Mouse (Mus musculus): ENCODE measurements around the gene Tgm5. TPM values are rescaled to one million over a fixed set of nuclear protein-coding genes. Genes with fewer than 3 reads are reported as not detected.
"Not testable (repeated sequence)": the region's sequence is repeated elsewhere in the genome, so short reads cannot be mapped to it uniquely, and the experiment has no call there.

Tgm5 gene
- polyA plus RNA-seq (2015; fragmentation: Nextera tagmentation; extraction: Ambion mirVana), result not detected in 2 replicates

DNA sequence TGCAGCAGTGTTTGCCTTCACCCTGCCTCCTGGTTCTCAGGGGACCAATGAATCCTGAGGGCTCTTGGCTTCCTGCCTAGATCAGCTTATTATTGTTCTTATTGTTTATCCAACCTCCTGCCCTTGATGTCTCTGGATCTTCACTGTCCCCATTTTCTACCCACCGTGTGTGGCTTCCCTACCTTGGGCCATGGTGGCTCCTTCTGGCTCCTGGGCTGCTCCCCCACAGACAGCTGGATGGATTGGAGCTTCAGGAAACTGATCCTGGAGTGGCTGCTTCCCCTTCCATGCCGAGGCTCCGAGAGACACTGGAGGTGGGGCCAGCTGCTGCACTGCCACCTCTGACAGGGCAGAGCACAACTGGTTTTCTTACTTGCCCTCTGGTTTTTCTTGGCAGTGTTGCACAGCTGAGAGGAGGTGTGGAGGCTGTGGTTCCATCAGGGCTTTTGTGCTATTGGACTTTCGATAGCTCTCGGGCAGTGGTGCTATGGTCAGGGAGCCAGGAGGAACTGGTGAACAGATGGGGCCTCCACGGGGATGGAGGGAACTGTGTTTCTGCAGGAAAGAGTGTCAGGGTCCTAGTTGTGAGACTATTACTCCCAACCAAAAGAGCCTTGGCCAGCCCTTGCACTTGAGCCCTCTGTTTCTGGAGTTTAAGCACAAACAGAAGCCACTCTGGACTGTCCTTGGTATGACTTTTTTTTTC lies at the start of gene Tgm5:
Tgm5 (minus strand) TSS at position 362 of the 706 bp plus-strand sequence.
- WGBS, result 51% methylated on average over 6 of the region's 6 CpGs

DNA sequence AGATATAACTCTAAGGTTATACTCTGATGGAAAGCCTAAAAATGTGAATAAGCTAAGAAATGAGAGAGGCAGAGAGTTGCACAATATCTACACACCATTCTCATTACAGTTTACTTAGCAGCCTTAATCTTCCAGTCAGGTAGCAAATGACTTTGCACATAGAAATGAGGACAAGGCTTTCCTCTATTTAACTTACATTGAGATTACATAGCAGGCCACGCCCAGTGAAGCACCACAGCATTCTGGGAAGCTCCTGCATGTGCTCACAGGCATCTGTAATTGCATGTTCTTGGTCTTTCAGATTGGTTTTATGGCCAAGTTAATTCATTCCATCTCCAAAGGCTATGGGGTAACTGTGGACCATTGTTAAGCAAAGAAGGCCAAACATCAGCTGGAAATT lies 47.2 kb upstream of the Tgm5 start:
- 67% methylated on average over 1 of the region's 1 CpGs for WGBS
- no peaks in the 10 kb centered on the region for H3K9me3 ChIP-seq
- H3K4me2 ChIP-seq (replicated peaks), result no peak overlapping the region
- no peaks in the 10 kb centered on the region for H3K27me3 ChIP-seq
- H3K9ac ChIP-seq (replicated peaks), result no peak overlapping the region
- no peak overlapping the region for H3K27ac ChIP-seq (replicated peaks)
- ATAC-seq (replicated peaks), result no peak
- peaks cover 3% of the 10 kb centered on the region; the same call in 1 of the 2 replicates for H3K36me3 ChIP-seq
- H3K4me1 ChIP-seq, result peaks cover 8% of the 10 kb centered on the region
- H3K4me3 ChIP-seq, result no peak overlapping the region

More for the DNA sequence above, at the start of gene Tgm5:
- Histone ChIP-seq H3K27ac (replicated peaks) (no peak within 1 kb of the TSS), H3K9me3 (no peaks in the 10 kb centered on the region), H3K4me1 (no peaks in the 10 kb centered on the region), H3K27me3 (no peaks in the 10 kb centered on the region), H3K36me3 (no peaks in the 10 kb centered on the region), H3K4me2 (replicated peaks) (no peak within 1 kb of the TSS), H3K4me3 (no peak within 1 kb of the TSS), H3K9ac (replicated peaks) (no peak within 1 kb of the TSS)
- ATAC-seq (replicated peaks), result no peak

DNA sequence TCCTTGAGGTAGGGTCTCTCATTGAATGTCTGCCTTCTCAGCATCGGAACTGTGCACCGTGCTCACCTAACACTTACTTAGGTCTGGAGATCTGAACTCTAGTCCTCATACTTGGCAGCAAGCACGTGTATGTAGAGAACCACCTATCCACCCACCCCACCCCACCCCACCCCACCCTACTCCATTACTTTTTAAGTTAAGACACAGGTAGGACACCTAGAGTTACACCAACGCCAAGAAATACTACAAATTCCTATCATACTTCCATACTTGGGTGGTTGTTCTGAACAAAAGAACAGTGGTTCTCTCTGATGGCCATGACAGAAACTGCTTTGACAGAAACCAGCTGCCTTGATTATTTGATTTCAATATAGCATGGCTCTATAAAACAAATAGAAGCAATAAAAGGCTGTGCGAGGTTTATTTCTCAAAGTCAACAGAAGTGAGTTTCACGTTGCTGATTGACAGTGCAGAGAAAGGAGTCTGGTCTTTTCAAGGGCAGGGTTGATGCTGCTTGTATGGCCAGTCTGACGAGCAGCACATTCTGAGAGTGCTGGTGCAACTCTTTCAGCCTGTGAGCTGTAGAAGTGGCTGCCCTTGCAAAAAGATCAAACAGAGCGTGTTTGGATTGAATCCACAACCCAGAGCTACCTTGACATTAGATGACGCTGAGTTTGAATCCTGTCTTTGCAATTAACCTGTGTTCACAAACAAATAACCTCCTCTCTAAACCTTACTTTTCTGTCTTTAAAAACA lies 43.4 kb upstream of the Tgm5 start:
- Histone ChIP-seq H3K9me3 (no peaks in the 10 kb centered on the region), H3K4me2 (replicated peaks) (no peak overlapping the region), H3K9ac (replicated peaks) (no peak overlapping the region), H3K4me3 (no peak overlapping the region), H3K27me3 (no peaks in the 10 kb centered on the region), H3K4me1 (no peaks in the 10 kb centered on the region), H3K27ac (replicated peaks) (no peak overlapping the region), H3K36me3 (no peaks in the 10 kb centered on the region)
- 72% methylated on average over 9 of the region's 9 CpGs for WGBS
- no peak for ATAC-seq (replicated peaks)

DNA sequence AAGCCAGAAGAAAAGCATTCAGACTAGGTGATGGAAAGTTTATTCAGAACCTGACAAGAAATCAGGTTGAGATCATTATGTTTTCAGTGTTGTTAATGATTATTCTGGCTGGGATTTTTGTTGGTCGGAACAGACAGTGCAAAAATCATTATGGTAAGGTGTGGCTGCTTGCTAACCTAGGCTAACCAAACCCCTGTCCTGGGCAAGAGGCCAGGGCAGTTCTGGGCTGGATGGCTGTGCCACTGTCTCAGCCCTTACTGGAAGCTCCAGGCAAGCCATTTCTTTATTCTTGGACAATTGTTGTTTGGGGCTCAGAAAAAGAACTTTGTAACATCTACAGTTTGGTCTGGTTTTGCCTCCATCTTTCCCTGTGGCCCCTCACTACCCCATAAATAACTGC lies 41.9 kb upstream of the Tgm5 start:
- ATAC-seq (replicated peaks), result no peak
- no peak overlapping the region for H3K9ac ChIP-seq (replicated peaks)
- no peaks in the 10 kb centered on the region for H3K9me3 ChIP-seq
- no peak overlapping the region for H3K4me2 ChIP-seq (replicated peaks)
- no peak overlapping the region for H3K27ac ChIP-seq (replicated peaks)
- H3K4me1 ChIP-seq, result no peaks in the 10 kb centered on the region
- H3K4me3 ChIP-seq, result no peak overlapping the region
- WGBS, result 81% methylated on average over 1 of the region's 1 CpGs
- no peaks in the 10 kb centered on the region for H3K36me3 ChIP-seq
- no peaks in the 10 kb centered on the region for H3K27me3 ChIP-seq

DNA sequence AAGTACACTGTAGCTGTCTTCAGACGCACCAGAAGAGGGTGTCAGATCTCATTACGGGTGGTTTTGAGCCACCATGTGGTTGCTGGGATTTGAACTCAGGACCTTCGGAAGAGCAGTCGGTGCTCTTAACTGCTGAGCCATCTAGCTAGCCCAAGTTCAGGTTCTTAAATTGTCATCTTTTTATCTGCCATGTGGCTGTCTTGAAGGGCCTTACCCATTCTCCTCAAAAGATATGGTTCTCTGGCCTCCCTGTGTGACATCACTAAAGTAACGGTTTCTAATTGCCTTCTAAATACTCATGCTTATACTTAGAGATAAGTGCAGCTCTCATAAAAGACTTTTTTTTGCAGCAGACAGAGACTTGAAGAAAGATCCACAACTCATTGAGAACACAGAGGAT lies 40.7 kb upstream of the Tgm5 start:
- not testable (repeated sequence) for H3K36me3 ChIP-seq; H3K27me3 ChIP-seq; H3K4me1 ChIP-seq; H3K4me3 ChIP-seq; H3K27ac ChIP-seq (replicated peaks); H3K9me3 ChIP-seq; H3K9ac ChIP-seq (replicated peaks); H3K4me2 ChIP-seq (replicated peaks); ATAC-seq (replicated peaks)
- WGBS, result 92% methylated on average over 5 of the region's 5 CpGs

DNA sequence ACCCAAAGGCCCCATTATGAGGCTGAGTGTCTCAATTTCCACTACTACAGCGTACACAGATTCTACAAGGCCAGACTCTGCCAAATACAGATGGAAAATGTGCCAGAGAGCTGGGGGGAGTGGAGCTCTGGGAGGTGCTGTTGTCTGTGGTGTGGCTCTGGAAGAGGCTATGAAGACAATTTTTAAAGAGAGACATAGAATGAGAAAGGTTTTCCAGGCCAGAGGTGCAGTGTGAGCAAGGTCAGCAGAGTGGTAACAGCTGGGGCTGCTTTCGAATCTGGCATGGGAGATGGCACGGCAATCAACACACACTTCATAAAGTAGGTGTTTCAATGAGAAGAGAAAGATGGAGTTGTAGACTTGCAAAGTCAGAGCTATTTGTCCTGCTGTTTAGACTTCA lies 33.6 kb upstream of the Tgm5 start:
- Histone ChIP-seq H3K9me3 (no peaks in the 10 kb centered on the region), H3K4me3 (no peak overlapping the region), H3K27me3 (no peaks in the 10 kb centered on the region), H3K4me2 (replicated peaks) (no peak overlapping the region), H3K27ac (replicated peaks) (no peak overlapping the region), H3K4me1 (no peaks in the 10 kb centered on the region), H3K36me3 (no peaks in the 10 kb centered on the region), H3K9ac (replicated peaks) (no peak overlapping the region)
- no peak for ATAC-seq (replicated peaks)
- WGBS, result 91% methylated on average over 3 of the region's 3 CpGs

DNA sequence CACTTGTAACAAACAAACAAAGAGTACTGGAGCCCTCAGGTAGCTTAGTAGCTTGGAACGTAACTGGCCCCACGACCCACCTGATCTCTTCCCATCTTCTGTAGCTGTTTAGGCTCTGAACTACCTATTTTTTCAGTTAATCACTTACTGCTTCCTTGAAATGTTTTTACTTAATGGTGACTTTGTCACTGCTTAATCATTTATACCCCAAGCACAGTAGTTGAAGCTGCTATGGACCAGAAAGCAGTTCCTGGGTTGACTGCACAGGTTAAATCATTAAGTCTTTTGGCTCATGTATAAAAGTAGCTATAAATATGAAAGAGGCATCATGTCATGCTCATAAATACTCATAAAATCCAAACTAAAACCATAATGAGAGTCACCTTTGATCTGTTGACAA lies 29.8 kb upstream of the Tgm5 start:
- 90% methylated on average over 2 of the region's 2 CpGs for WGBS

DNA sequence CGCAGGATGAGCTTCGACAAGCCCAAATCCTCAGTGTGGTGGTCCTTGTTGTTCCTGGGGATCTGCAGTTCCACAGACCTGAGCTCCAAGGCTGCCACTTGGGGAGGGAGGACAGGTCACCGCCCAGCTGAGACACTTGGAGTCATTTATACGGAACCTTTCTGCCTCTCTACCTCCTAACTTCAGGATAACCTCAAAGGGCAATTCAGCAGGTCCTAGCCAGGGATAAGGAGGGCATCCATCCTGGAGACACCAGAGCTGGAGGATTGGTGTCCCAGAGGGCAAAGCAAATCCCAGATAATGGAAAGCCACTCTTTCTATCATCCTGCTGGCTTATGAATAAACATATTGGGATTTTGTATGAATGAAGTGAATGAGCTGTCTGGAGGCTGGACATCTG lies 24.1 kb upstream of the Tgm5 start, which contains the start of gene Tgm7:
Tgm7 (minus strand) TSS at position 101 of the 400 bp plus-strand sequence.
- Histone ChIP-seq H3K27me3 (no peaks in the 10 kb centered on the region), H3K4me2 (replicated peaks) (no peak within 1 kb of the TSS), H3K9me3 (no peaks in the 10 kb centered on the region), H3K36me3 (no peaks in the 10 kb centered on the region), H3K4me3 (no peak within 1 kb of the TSS), H3K4me1 (no peaks in the 10 kb centered on the region), H3K27ac (replicated peaks) (no peak within 1 kb of the TSS), H3K9ac (replicated peaks) (no peak within 1 kb of the TSS)
- 87% methylated on average over 4 of the region's 4 CpGs for WGBS
- ATAC-seq (replicated peaks), result no peak

More for the DNA sequence above, 29.8 kb upstream of the Tgm5 start:
- ATAC-seq (replicated peaks), result no peak
- no peaks in the 10 kb centered on the region for H3K36me3 ChIP-seq
- no peaks in the 10 kb centered on the region for H3K4me1 ChIP-seq
- H3K27ac ChIP-seq (replicated peaks), result no peak overlapping the region
- H3K27me3 ChIP-seq, result no peaks in the 10 kb centered on the region
- H3K9ac ChIP-seq (replicated peaks), result no peak overlapping the region
- no peak overlapping the region for H3K4me2 ChIP-seq (replicated peaks)
- H3K9me3 ChIP-seq, result no peaks in the 10 kb centered on the region
- no peak overlapping the region for H3K4me3 ChIP-seq

DNA sequence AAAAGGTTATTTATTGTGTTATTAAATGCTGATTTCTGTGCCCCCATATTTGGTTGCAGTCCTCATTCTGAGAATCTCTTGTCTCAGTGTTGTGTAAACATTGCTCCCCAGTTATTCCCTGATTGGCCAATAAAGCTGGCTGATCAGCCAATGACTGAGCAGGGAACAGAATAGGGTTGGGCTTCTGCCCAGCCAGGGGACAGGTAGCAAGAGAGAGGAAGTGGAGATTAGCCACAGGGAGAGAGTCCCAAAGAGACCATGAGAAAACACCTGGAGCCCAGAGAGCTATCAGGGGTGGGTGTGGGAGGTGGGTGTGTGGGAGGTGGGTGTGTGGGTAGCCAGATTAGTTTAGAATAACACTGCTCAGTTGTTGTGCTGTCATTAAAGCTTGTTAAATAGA lies 20.3 kb upstream of the Tgm5 start:
- Histone ChIP-seq H3K36me3 (no peaks in the 10 kb centered on the region), H3K9ac (replicated peaks) (no peak overlapping the region), H3K9me3 (no peaks in the 10 kb centered on the region), H3K4me3 (no peak overlapping the region), H3K27me3 (no peaks in the 10 kb centered on the region), H3K4me1 (no peaks in the 10 kb centered on the region), H3K4me2 (replicated peaks) (no peak overlapping the region), H3K27ac (replicated peaks) (no peak overlapping the region)
- ATAC-seq (replicated peaks), result no peak

DNA sequence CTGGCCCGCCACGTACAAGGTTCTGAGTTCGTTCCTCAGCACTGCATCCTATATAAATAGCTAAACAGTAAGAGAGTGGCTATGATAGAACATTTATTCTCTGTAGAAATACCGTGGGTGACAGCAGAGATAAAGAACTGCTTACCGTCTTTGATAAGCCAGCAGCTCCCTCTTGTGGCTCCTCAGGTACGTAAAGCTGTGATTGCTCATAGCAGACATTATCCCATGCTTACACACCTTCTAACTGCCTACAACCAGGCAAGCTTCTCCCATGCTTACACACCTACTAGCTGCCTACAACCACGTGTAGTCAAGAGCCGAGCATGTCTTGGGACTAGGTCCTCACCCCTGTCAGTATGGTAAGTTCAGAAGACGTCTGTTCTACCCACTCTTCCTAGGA lies 16.4 kb upstream of the Tgm5 start:
- 0 out of 2 replicates have a peak, but pooled peaks have one; percentile 29 for ATAC-seq (replicated peaks)
- Histone ChIP-seq H3K27me3 (no peaks in the 10 kb centered on the region), H3K36me3 (no peaks in the 10 kb centered on the region), H3K4me1 (no peaks in the 10 kb centered on the region), H3K9me3 (no peaks in the 10 kb centered on the region), H3K27ac (replicated peaks) (no peak overlapping the region), H3K4me2 (replicated peaks) (no peak overlapping the region), H3K9ac (replicated peaks) (no peak overlapping the region), H3K4me3 (no peak overlapping the region)
- 20% methylated on average over 9 of the region's 9 CpGs for WGBS

DNA sequence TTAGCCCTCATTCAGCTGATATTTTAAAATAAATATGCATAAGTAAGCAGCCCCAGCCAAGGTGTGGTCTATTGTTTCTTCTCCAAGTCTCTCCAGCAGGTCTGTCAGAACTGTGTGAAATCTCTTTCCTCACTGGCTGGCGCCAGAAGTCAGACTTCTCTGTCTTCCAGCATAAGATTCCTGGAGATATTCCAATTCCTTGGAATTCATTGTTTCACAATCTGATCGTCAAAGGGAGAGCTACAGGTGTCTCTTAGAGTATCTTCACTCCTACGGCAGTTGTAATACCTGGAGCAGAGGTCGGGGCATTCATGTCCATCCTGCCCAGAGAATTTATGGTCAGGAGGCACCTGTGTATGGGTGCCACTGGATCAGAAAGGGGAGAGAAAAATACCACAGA lies 4.1 kb upstream of the Tgm5 start:
- no peaks in the 10 kb centered on the region for H3K4me1 ChIP-seq
- ATAC-seq (replicated peaks), result no peak
- no peaks in the 10 kb centered on the region for H3K9me3 ChIP-seq
- H3K4me3 ChIP-seq, result no peak overlapping the region
- H3K27ac ChIP-seq (replicated peaks), result no peak overlapping the region
- H3K4me2 ChIP-seq (replicated peaks), result no peak overlapping the region
- no peak overlapping the region for H3K9ac ChIP-seq (replicated peaks)
- H3K27me3 ChIP-seq, result no peaks in the 10 kb centered on the region
- WGBS, result 76% methylated on average over 4 of the region's 4 CpGs
- H3K36me3 ChIP-seq, result no peaks in the 10 kb centered on the region

DNA sequence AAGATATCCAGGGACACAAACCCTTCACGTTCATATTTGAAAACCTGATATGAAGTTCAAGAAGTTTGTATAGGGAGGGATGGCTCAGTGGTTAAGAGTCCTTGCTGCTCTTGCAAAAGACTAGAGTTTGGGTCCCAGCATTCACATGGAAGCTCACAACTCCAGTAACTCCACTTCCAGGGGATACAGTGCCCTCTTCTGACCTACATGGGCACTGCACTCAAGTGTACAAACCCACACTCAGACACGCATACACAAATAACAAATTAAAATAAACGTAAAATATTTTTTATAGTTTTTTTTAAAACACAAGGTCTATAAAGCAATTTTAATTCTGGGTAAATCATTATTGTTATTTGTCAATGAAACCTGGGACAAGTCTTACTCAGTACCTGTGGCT lies 2.9 kb upstream of the Tgm5 start:
- H3K4me2 ChIP-seq (replicated peaks), result no peak overlapping the region
- no peak for ATAC-seq (replicated peaks)
- 93% methylated on average over 3 of the region's 3 CpGs for WGBS
- H3K36me3 ChIP-seq, result no peaks in the 10 kb centered on the region
- no peak overlapping the region for H3K27ac ChIP-seq (replicated peaks)
- H3K4me3 ChIP-seq, result no peak overlapping the region
- H3K9me3 ChIP-seq, result no peaks in the 10 kb centered on the region
- H3K9ac ChIP-seq (replicated peaks), result no peak overlapping the region
- no peaks in the 10 kb centered on the region for H3K27me3 ChIP-seq
- H3K4me1 ChIP-seq, result no peaks in the 10 kb centered on the region

Data from forebrain, embryonic 15.5 days (tissue).